In the genomic region with DNA sequence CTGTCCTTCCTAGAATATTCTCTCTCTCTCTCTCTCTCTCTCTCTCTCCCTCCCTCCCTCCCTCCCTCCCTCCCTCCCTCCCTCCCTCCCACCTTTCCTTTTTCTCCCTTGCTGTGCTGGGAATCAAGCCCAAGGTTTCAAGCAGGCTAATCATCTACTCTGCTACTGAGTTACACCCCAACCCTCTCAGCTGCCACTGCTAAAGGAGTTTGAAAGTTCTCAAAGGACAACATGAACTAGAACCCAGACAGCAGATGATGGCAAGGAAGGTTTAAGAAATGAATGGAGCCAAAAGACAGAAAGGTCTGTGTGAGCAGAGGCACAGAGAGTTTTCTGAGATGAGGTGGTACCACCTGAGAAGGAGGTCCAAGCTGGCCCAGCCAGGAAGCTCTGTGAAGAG, we compare ENCODE assay signal across 12 mouse cellular contexts.
"Had no signal": no experiment of that assay in that cellular context is flagged by ENCODE, and none has a peak within 500 bp of the region (broad histone marks: within the 10 kb centered on the region; RNA-seq: fewer than 3 reads in every experiment).

No protein-coding gene starts in this region.

- H3K36me3 ChIP-seq: limb, embryonic 15.5 days; liver, embryonic 13.5 days; lung, embryonic 15.5 days; midbrain, embryonic 12.5 days had no signal

- H3K4me3 ChIP-seq: limb, embryonic 15.5 days; liver, embryonic 13.5 days; lung, embryonic 15.5 days; midbrain, embryonic 12.5 days had no signal

- DNase-seq: layer of hippocampus, postnatal 36 days; liver, embryonic 13.5 days; lung, postnatal 14 days; right cerebral cortex, postnatal 14 days; thymus, postnatal 4 days had no signal

- H3K4me2 ChIP-seq: limb, embryonic 15.5 days; liver, embryonic 13.5 days; lung, embryonic 15.5 days; midbrain, embryonic 12.5 days had no signal

- H3K27me3 ChIP-seq: limb, embryonic 15.5 days; liver, embryonic 13.5 days; lung, embryonic 15.5 days; midbrain, embryonic 12.5 days had no signal

- H3K9me3 ChIP-seq: limb, embryonic 15.5 days; liver, embryonic 13.5 days; lung, embryonic 15.5 days; midbrain, embryonic 12.5 days had no signal

- H3K9ac ChIP-seq: limb, embryonic 15.5 days; liver, embryonic 13.5 days; liver, postnatal 0 days; lung, embryonic 15.5 days; midbrain, embryonic 12.5 days had no signal

- ATAC-seq: intestine, embryonic 16.5 days; liver, postnatal 0 days; midbrain, embryonic 16.5 days had no signal

- H3K27ac ChIP-seq: limb, embryonic 15.5 days; lung, embryonic 15.5 days; midbrain, embryonic 12.5 days; stomach, postnatal 0 days had no signal
